Mouse (Mus musculus) cerebral cortex, adult 2 months (tissue): ENCODE measurements around the gene Gpc5.

ENCODE experiments used
- WGBS: fragments of 180-500 bp; shearing (Covaris S2); methylation state at CpG from one replicate; pipeline ENCODE4 v1.1.7; 2018; 5-methylcytosine and 5-hydroxymethylcytosine counted together

The Gpc5 gene

DNA sequence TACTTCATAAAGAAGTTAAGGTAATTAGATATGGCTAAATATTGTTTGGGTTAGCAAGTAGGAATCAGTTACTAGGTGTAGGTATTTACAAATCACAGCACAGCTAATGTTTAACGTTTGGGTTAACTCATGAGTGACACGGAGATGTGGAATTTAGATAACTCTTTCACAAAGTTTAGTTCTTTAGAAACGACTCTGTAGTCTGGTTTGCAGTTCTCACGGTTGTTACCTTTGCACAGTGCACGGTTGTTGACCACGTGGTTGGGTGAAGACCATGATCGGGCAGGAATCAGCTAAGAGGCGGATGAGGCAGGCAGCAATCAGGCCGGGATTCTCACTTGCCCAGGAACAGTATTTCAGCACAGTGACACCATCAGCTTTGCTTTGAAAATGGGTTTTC is 26.6 kb downstream of the Gpc5 start:
- 91% methylated on average over 9 of the region's 9 CpGs for WGBS

GRCm38 (mm10) chr14:115148821-115149220 is 56.8 kb downstream of the Gpc5 start:
- 90% methylated on average over 3 of the region's 3 CpGs for WGBS

DNA sequence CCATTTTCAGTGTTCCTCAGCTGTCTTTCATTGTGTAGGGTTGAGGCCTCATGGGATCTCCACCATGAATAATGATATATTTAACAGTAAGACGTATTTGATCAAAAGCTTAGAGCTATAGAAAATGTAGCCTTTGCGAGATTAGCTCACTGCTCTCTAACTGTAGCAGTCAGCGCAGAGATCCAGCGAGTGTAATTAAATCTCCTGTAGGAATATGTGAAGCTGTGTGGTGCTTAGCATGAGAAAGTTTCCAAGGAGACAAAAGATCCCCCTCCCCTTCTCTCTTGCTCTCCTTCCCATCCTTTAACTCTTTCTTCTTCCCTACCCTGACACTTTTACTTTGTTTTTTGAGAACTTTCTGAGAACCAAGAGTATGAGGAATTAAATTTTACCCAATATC is 64.6 kb downstream of the Gpc5 start:
- 71% methylated on average over 4 of the region's 4 CpGs for WGBS

DNA sequence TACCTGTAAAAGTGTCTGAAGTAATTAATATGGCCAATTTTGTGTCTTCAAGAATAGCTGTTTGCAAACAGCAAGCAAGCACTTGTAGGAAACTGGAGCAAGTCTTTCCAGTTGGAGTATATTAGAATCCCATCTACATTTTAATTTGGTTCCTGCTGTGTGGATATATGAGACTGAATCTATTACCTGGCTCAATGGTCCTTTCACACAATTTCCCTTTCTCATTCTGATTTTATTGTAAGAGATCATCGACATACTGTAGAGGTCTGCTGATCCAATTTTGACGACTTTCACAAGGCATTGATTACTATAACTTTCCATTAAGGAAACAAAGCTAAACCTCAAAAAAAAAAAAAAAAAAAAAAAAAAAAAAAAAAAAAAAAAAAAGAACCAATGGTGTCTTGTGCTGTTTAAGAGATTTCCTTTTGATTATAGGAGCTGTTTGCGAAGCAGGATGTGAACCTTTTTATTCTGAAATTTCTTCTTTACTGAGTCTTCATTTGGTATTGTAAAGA is 85.4 kb downstream of the Gpc5 start:
- 52% methylated on average over 3 of the region's 3 CpGs for WGBS

- WGBS, result 70% methylated on average over 5 of the region's 5 CpGs
Measured at GRCm38 (mm10) chr14:115179925-115180324, 87.9 kb downstream of the Gpc5 start.

GRCm38 (mm10) chr14:115188256-115188655 is 96.2 kb downstream of the Gpc5 start:
- 87% methylated on average over 8 of the region's 8 CpGs for WGBS

DNA sequence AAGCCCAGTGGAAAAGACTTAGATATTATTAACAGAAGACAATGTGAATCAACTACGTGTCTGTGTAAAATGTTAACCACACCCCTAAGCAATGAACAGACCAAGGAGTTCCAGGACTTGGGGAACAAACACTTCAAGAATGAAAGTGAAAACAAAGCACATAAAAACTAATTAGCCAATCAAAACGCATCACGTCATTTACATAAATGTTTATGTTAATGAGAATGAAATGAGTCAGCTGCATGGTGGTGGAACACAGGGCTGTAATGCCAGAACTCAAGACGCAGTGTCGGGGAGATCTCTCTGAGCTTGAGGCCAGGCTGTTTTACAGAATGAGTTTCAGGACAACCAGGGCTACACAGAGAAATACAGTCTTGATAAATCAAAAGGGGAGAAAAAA is 136.1 kb downstream of the Gpc5 start:
- 62% methylated on average over 5 of the region's 5 CpGs for WGBS

DNA sequence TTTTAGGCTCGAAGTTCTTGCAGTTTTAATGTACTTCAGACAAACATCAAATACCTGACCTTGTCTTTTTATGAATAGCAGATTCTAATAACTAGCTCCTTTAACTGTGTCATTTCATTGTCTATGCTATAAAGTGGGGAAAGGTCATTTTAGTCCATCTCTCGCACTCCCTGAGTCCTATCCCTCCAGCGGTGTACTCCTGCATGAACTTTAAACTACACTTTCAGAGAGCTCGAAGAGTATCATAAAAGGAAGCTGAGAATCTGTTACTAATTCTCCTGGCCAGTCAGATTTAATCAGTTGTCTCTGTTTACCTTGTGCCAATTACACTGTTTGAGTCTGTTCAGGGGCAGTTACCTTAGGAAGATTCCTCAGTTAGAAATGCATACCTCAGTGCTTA is 144.4 kb downstream of the Gpc5 start:
- WGBS, result 82% methylated on average over 4 of the region's 4 CpGs

DNA sequence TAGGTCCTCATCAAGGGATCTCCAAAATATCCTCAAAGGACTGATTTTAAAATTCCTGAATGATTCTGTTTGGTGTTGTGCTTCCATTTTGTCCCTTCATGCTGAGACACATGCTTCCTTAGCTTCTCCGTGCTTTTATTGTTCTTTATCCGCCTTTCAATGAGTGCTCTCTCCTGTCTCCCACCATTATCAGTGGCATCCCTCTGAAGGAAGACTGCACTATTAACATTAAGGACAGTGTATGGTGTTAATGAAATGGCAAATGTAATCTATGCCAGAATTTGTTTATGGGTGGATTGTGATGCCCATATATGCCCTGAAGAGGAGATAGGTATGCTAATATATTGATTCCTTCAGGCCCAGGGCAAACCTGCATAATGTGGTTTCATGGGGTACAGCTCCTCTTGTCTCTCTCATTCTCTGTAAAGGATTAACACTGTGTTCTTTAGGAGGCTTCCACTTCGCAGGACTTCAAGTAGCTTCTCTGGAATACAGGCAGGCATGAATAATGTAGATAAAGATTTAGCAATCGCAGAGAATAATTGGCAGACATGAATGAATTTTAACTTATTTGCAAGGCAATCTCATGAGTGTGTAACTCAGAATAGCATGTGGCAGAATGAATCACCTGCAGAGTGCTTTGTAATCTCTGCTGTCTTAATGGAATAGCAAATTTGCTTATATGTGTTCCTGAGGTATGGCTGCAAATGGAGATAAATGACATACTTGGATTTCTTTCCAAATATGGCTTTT is 148.8 kb downstream of the Gpc5 start:
- WGBS, result 67% methylated on average over 4 of the region's 4 CpGs

DNA sequence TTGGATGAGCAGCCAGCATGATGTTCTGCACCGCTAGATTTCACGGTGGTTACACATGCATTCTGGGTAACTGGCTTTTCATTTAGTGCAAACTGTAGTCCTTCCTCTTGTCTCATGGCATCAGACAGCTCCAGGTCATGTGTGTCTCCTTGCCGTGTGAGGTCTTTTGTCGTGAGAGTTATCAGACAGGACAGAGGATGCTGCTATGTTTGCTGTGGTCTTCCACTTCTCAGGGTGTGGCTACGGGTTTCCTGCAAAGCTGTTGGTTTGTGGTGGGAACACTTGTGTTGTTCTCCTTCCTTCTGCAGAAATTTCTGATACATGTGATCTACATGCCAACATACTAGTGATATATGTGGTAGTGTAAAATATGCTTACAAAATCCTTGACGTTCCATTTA is 158.5 kb downstream of the Gpc5 start:
- 90% methylated on average over 6 of the region's 6 CpGs for WGBS

DNA sequence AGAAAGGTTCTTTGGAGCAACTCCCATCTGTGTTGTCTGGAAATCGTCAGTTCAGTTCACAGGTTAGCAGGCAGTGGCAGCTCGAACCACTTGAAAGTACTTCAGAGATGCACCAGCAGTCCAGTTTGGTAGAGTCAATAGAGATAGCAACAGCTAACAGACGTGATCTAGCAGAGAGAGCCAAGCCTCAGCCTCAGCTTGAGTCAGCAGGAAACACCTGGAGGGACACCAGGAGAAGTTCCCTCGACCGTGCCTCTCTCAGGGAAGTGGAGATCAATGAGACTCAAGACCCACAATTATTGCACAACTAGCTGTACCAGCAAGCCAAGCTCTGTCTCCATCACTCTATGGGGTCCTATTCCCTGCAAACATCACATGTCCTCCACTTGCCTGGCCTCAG is 159.8 kb downstream of the Gpc5 start:
- WGBS, result 83% methylated on average over 5 of the region's 5 CpGs

- 92% methylated on average over 3 of the region's 3 CpGs for WGBS
Measured at GRCm38 (mm10) chr14:115253155-115253554, 161.1 kb downstream of the Gpc5 start.

GRCm38 (mm10) chr14:115253685-115254084 is 161.7 kb downstream of the Gpc5 start:
- WGBS, result 83% methylated on average over 2 of the region's 2 CpGs

GRCm38 (mm10) chr14:115269703-115270402 is 177.8 kb downstream of the Gpc5 start:
- 78% methylated on average over 6 of the region's 6 CpGs for WGBS

DNA sequence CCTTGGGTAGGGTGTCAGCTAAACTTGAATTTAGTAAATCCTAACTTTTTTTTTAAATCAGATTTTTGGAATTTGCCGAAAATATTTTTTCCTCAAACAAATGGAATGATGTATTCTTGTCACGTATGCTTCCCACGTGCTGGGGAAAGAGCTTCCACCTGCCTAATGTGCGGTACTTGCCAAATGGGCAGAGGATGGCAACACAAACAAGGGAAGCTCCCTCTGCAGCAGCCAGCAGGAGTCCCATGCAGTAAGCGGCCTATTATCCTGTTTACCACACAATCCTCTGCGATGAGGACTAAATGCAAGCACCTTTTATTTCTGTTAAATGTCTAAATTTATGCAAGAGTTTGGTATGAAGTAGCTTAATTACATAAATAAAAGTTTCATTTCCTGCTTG is 178.4 kb downstream of the Gpc5 start:
- WGBS, result 61% methylated on average over 6 of the region's 6 CpGs

DNA sequence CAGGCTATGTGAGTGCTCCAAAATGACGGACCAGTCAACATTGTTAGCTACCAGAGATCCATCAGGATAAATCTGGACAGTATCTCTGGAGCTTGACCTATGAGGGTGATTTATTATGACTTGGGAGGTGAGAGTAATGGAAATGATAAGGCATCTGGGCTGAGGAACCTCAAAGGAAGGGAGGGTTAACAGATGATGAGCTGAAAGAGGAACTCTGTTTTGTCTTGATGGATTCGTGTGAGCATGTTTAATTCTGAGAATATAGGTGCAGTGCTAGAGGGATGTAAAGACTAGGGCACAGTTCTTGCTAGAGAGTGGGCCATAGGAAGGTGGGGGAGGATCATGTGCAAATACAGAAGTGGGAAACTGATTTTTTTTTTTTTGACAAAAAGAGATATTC is 232.2 kb downstream of the Gpc5 start:
- WGBS, result 88% methylated on average over 2 of the region's 2 CpGs

GRCm38 (mm10) chr14:115326426-115326825 is 234.4 kb downstream of the Gpc5 start:
- 80% methylated on average over 5 of the region's 5 CpGs for WGBS

GRCm38 (mm10) chr14:115339084-115339483 is 247.1 kb downstream of the Gpc5 start:
- WGBS, result 83% methylated on average over 3 of the region's 3 CpGs

DNA sequence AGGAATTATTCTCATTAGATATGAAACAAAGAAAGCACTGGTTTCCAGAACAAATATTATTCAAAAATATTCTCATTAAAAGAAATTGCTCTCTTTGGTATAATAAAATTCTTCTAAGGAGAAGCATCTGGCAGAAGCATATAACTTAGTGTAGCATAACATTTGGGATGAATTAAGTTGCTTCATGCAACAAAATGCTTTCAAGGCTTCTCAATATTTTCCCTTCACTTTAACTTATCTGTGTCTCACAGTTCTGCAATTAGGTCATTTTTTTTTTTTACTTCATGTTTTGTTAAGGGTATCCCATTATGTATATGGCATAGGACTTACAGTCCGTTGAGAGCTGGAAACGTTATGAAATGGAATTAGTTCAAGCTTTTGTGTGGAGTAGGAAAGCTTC is 250.6 kb downstream of the Gpc5 start:
- 86% methylated on average over 2 of the region's 2 CpGs for WGBS

DNA sequence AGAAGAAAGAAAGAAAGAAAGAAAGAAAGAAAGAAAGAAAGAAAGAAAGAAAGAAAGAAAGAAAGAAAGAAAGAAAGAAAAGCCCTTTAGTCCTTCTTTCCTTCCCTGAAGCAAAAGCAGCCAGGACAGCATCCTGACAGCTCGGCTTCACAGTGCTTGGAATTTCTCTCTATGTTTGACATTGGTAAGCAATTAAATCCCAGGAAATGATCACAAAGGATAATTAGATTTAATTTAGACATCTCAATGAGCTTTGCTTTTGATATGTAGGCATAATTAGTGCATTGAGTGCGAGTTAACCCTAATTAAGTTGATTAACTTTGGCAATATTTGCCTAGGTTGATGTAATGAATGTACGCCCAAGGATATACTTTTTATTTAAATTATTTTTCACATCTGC is 257.4 kb downstream of the Gpc5 start:
- WGBS, result 77% methylated on average over 3 of the region's 3 CpGs

GRCm38 (mm10) chr14:115365320-115365935 is 273.4 kb downstream of the Gpc5 start:
- WGBS, result 90% methylated on average over 3 of the region's 3 CpGs

DNA sequence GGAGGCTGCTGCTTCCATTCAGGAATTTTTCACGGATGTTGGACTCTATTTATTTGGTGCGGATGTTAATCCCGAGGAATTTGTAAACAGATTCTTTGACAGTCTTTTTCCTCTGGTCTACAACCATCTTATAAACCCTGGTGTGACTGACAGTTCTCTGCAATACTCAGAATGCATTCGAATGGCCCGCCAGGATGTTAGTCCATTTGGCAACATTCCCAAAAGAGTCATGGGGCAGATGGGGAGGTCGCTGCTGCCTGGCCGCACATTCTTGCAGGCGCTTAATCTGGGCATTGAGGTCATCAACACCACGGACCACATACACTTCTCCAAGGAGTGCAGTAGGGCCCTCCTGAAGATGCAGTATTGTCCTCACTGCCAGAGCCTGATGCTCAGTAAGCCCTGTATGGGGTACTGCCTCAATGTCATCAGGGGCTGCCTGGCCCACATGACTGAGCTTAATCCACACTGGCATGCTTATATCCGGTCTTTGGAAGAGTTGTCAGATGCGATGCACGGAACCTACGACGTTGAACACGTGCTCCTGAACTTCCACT is 277.7 kb downstream of the Gpc5 start:
- WGBS, result 68% methylated on average over 15 of the region's 15 CpGs
